Mouse (Mus musculus) brain, embryonic 18.5 days (tissue): ENCODE measurements at regions not wholly inside any gene's neighbourhood (a gene's known extent, or its start where the extent isn't known, plus 50 kb on each side); places are given as distances from the start of the nearest gene placed in this dataset.

Source experiments
- DNase-seq: peaks from one replicate; pipeline ENCODE4 v3.0.0-alpha.2; 2012; ENCODE audit warnings: low read depth, low spot score

DNA sequence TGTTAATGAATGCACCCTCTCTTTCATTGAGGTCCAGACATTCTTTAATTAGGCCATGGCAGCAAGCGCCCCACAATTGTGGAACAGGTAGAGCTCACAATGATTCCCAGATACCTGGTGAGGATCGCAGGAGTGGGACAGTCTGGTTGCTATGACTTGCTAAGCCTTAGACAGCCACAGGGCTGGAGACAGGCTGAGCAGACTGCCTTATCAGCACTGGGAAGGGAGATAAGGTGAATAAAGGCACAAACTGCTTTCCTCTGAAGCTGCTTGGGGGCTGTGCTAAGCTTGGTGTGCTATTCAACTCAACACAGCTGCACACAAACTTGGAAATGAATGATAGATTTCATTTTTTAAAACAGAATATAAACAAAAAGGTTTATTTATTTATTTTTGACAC is 159.8 kb upstream of the Masp1 start:
- DNase-seq: no peak

GRCm38 (mm10) chr16:23672375-23672774 is 151.8 kb upstream of the Masp1 start:
- no peak for DNase-seq

DNA sequence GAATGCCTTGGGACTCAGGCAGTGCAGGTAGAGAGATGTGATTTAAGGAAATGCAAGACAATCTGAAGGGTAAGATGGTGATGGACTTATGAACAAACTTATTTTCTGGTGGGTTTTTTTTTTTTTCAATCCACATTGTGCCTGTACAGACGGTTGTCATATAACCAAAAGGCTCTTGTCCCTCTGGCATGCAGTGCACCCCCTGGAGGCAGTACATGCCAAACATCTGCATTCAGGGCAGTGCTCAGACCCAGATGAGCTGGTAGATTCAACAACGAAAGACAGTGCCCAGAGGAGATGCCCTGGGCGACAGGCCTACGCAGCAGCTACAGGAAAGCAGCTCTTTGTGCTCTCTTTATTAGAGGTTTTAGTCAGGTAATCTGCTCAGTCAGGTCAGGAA is 149.5 kb upstream of the Masp1 start:
- no peak for DNase-seq

DNA sequence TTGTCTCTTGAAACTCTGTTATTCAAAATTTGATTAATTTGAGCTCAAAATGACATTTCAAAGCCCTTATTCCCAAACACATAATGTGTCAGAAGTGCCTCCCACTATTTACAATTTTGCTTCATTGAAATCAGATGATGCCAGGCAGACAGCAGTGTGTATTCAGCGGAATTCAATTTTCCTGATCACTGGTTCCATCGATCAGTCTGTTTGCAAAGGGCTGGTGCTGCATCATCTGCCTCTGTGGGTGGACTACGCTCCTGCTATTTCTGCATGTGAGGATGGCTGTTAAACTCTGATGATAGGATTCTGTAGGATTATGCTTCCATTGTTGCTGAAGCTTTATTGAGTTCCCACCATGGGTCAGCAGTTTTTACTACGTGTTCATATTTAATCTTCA is 149.0 kb upstream of the Masp1 start:
- no peak for DNase-seq
